Mouse (Mus musculus): ENCODE measurements at regions not wholly inside any gene's neighbourhood (a gene's known extent, or its start where the extent isn't known, plus 50 kb on each side); places are given as distances from the start of the nearest gene placed in this dataset.

- no peak for DNase-seq (ENCODE audit: low spot score in 2 of 2)
Measured at GRCm38 (mm10) chr8:64421502-64422199, 215.6 kb upstream of the Tll1 start.

GRCm38 (mm10) chr8:64412488-64413188, 206.6 kb upstream of the Tll1 start:
- DNase-seq (ENCODE audit: low spot score in 2 of 2) = no peak

DNA sequence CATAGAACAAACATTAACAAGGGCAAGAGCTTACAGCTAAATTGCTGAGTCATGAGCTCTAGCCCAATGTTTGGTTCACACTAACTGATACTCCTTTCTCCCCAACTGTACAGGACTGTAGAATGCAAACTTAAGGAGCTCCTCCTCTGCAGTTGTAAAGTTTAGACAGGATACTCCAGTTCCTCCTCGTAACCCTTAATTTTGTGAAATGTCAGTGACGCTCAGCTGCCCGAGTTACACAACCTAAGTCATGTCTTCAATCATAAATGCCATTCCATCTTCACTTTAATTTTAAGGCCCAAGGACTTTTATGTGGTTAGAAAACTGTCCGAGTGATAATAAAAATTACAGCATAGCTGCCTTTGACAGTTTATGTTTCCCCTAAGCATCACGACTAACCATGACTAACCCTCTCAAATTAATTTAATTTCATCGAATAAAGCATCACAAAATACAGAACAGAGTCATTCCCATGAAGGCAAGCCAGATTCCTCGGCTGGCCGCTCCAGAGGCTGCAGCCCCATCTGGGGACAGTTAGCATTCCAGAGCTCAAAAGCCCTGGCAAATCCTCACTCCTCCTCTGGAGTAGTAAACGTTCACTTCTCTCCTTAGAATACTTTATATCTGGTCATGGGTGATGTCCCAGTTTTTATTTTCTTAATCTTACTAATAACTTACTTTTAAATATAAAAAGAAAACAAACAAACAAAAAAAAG, 200.9 kb upstream of the Tll1 start:
- DNase-seq (ENCODE audit: low spot score in 2 of 2) = peak in 1 of 2 experiments; percentile 35

DNA sequence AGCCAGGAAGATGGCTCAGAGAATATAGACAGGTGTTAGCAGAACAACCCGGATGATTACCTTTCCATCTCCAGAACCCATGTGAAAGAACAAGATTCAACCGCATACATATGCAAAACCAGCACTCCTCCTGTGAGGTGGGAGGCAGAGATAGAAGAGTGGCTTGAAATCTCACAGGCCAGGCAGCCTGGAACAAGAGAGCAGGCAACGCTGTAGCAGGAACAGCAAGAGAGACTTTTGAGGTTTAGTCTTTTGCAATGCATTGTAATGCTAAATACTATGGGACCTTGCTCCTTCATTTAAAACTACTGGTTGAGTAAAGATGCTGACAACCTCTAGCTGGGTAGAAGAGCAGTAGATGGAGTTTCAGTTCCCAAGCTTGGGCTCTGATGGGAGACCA, 193.5 kb upstream of the Tll1 start:
- no peak for DNase-seq (ENCODE audit: low spot score in 2 of 2)

GRCm38 (mm10) chr8:64397876-64398275, 191.8 kb upstream of the Tll1 start:
- no peak for DNase-seq (ENCODE audit: low spot score in 2 of 2)

DNA sequence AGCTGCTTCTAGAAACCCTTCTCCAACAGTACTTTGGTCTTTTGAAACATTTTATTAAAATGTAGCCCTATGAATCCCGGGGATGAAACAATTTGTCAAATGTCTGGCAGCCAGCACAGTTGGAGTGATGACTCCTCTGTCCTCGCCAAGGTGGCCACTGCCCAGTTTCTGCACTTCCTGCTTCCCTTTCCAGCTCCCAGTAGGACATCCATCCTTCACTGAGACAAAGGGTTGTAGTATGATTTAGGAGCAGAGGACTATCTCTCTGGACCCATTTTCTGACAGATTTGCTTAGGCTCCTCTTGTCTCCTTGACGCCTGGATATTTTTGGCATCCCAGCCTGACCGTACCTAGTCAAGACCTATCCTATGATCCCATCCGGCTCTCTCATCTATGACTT, 189.7 kb upstream of the Tll1 start:
- peak in 1 of 2 experiments; percentile 17 for DNase-seq (ENCODE audit: low spot score in 2 of 2)

DNA sequence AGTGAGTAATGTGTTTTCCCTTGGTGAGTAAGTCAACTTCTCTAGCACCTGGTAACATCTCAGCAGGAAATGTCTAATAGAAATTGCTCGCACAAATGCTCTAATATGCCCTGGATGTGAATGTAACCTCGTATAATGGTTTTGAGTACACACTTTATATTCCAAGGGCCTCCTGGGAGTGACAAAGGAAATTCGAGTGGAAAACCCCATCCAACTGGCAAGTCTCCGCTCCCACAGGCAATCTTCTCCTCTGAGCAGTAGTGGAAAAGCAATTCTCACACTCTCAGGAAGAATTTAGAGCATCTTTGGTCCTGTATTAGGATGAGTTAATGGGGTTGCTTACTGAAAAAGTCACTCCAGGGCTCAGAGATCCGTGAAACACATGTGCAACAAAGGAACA, 183.4 kb upstream of the Tll1 start:
- DNase-seq (ENCODE audit: low spot score in 2 of 2) = peak in 1 of 2 experiments; percentile 28

DNA sequence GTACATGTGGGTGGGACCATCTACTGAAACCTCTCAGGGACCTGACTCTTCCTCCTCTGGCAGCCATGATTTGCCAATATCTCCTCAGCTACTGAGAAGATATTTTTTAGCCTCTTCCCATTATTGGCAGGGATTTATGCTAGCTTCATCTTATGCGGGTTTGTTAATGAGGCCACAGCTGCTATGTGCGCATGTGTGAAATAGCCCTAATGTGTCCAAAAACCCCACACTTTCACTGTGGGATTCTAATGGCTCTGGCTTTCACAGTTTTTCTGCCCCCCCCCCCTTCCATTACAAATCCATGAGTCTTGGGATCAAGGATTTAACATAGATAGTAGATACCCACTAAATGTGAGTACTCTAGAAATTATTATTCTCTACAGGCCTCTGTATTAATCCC, 182.2 kb upstream of the Tll1 start:
- DNase-seq (ENCODE audit: low spot score in 2 of 2) = no peak

DNA sequence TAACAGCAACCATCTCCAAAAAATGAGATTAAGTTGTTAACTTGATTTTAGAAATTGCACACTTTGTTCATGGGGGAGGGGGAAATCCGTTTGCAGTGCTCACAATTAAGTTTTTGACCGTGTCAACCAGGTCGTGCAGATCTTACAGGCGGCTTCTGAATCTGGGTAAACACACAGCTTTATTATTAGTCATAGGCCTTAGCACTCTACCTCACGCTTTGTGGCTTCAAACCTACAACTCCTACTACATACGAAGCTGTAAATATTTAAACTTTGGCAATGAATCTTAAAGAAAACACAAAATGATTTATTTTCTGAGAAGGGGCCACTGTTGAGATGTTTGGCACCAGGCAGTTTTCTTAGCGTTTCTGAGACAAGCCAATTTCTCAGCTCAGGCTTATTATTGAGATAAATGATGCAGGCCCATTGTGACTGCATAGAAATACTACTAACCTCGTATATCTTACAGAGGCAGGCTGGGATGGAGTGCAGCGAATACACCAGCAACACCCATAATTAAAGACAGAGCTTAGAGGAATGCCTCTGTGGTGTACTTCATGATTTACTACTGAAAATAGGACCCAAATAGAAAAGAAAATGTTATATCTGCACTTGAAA, 173.8 kb upstream of the Tll1 start:
- DNase-seq (ENCODE audit: low spot score in 2 of 2) = no peak

GRCm38 (mm10) chr8:64377830-64378229, 171.8 kb upstream of the Tll1 start:
- DNase-seq (ENCODE audit: low spot score in 2 of 2) = no peak

DNA sequence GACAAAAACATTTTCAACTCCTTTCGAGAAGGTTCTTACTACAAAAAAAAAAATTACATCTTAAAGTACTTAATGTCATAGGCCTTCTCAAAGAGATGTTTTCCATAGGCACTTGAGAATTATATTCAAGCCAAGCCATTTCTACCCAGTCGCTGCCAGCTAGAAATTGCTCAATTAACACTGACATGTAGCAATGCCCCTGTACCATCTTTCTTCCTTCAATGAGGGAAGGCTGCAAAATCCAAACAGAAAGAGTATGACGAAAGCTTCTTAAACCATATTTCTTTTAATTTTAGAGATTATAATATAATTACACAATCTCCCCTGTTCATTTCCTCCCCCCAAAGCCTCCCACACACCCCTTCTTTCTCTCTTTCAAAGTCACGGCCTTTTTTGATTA, 169.4 kb upstream of the Tll1 start:
- DNase-seq (ENCODE audit: low spot score in 2 of 2) = no peak

- DNase-seq (ENCODE audit: low spot score in 2 of 2) = no peak
Measured at GRCm38 (mm10) chr8:64374980-64375379, 168.9 kb upstream of the Tll1 start.

DNA sequence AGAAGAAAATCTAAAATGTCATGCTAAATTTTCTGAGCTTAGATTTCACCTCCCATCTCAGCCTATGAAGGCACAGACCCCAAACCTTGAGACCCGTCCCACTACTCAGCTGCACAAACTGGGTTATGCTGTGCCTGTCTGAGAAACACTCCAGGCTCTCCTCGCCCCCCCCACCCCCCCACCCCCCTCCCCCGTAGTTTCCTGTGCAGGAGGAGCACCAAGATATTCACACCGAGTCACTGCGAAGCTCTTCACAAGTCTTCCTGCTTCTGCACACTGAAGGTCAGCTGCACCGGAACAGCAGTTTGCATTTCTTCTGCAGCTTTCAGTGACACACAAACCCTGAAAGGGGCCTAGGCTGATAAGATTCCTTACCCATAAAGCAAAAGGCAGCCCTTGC, 163.9 kb upstream of the Tll1 start:
- no peak for DNase-seq (ENCODE audit: low spot score in 2 of 2)

- no peak for DNase-seq (ENCODE audit: low spot score in 2 of 2)
Measured at GRCm38 (mm10) chr8:64367906-64368305, 161.8 kb upstream of the Tll1 start.

- no peak for DNase-seq (ENCODE audit: low spot score in 2 of 2)
Measured at GRCm38 (mm10) chr8:64366974-64367266, 160.8 kb upstream of the Tll1 start.

DNA sequence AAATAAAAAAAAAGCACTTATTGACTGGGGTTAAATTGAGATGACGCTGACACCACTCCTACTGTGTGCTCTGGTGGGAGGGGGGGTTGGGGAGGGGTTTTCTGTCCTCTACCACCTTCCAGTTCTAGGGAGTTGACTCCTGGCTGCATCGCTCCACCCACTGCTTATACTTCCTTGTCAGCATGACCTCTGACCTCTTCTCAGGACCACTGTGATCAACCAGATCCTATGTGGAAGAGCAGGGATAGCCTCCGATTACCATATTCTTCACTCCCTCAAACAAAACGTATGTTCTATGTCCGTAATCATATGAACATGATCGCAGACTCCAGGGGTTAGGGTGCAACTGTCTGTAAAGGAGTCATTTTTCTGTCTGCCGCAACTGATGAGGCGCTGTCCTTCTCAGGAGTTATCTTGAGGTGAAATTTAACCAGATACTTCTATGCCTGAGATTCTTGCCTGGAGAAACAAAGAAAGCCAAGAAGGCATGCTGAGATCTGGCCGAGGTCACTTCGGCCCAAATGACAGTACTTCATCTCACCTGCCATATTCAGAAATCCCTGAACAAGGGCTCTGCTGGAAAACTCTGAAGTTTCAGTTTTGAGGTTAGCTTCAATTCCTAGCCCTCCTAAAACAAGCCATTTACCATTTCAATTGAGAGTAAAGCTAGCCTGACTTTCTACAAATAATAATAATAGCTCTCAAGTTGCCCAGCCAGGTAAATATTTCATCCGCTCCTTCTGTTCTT, 160.3 kb upstream of the Tll1 start:
- no peak for DNase-seq (ENCODE audit: low spot score in 2 of 2)

- DNase-seq (ENCODE audit: low spot score in 2 of 2) = no peak
Measured at GRCm38 (mm10) chr8:64357092-64357491, 151.0 kb upstream of the Tll1 start.

DNA sequence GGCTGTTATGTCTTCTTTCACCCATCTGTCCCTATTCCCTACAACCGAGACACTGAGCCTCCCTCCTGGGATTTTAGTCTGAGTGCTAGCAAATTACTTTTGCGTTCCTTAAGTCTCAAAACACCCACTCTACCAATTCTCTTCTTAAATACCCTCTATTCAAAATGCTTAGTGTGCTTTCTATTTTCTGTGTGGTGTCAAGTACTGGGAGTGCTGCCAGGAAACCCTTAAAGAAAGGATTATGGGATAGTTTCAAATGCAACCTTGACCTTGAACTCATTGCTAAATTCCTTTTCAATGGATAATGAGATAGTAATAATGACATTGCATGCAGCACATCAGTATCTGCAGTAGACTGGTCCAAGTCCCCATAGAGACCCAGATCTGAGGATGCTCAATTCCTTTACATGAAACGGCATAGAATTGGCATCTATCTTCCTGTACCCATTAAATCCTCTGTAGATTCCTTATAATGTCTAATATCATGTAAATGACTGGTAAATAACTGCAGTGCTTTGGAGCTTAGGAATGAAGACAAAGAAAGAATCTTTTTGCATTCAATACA, 142.1 kb upstream of the Tll1 start:
- no peak for DNase-seq (ENCODE audit: low spot score in 2 of 2)

DNA sequence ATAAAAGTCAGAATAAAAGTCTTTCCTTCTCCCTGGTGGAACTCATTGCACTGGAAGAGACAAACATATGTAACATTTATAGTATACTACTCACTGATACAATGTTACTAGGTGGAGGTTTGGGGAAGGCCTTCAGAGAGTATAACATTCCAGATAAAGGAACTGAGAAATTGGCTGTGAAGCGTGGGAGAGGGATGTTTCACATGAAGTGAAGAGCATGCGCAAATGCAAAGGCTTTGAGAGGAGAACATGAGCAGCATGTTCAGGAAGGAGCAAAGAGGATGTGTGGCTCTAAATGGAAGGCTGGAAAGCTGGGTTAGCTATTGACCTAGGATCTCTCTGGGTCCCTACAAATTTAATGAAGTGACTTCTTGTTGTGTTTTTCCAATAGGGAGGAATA, 141.4 kb upstream of the Tll1 start:
- no peak for DNase-seq (ENCODE audit: low spot score in 2 of 2)

DNA sequence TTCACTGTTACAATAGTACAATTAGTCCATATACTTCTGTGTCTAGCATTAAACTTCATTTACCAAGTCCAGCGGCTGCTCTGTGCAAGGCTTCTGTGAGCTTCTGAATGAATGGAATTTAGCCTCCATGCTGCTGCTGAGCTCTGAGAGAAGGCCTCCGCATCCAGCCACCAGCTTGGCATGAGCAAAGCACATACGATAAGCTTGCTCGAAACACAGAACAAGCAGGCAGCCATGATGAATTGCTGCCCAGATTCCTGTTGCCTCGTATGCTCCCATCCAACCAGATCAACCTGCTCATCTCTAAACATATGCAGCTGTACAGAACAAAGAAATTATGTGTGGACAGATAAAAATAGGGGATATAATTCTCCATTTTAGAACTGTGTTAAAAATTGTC, 140.4 kb upstream of the Tll1 start:
- DNase-seq (ENCODE audit: low spot score in 2 of 2) = no peak

- DNase-seq (ENCODE audit: low spot score in 2 of 2) = no peak
Measured at GRCm38 (mm10) chr8:64344933-64345332, 138.9 kb upstream of the Tll1 start.
